Mouse (Mus musculus) heart, embryonic 13.5 days (tissue): Measurements from ENCODE around the gene Mipep. TPM values are rescaled to one million over a fixed set of nuclear protein-coding genes. Genes with fewer than 3 reads are reported as not detected.

Experiments used
- ATAC-seq: fragments of 200-750 bp; cut with Nextera tagmentation; 2 replicates; pipeline ENCODE4 v1.8.0; 2017; ENCODE audit warnings: moderate TSS enrichment; ENCODE audit not compliant: insufficient number of reproducible peaks, low FRiP score, low TSS enrichment; ENCODE audit errors: extremely low read depth
- H3K27ac ChIP-seq: fragments of 300-500 bp; sonication (generic); replicated peaks from 2 replicates; pipeline ENCODE4 v1.5.1; 2015; ENCODE audit warnings: moderate library complexity, mild to moderate bottlenecking, inconsistent platforms
- H3K27me3 ChIP-seq: fragments of 300-500 bp; sonication (generic); replicated peaks from 2 replicates; pipeline ENCODE4 v1.6.1; 2015; ENCODE audit warnings: mild to moderate bottlenecking, inconsistent platforms
- H3K36me3 ChIP-seq: fragments of 300-500 bp; sonication (generic); 2 replicates; pipeline ENCODE4 v1.6.1; 2015; ENCODE audit warnings: mild to moderate bottlenecking, inconsistent platforms
- H3K4me1 ChIP-seq: fragments of 300-500 bp; sonication (generic); 2 replicates; pipeline ENCODE4 v1.6.1; 2015; ENCODE audit warnings: inconsistent platforms
- H3K4me2 ChIP-seq: fragments of 300-500 bp; sonication (generic); 2 replicates; pipeline ENCODE4 v1.6.1; 2015; ENCODE audit warnings: inconsistent platforms, mild to moderate bottlenecking, moderate library complexity
- H3K4me3 ChIP-seq: fragments of 300-500 bp; sonication (generic); 2 replicates; pipeline ENCODE4 v1.5.1; 2015; ENCODE audit warnings: moderate library complexity, mild to moderate bottlenecking, inconsistent platforms
- H3K9ac ChIP-seq: fragments of 300-500 bp; sonication (generic); 2 replicates; pipeline ENCODE4 v1.6.1; 2015; ENCODE audit warnings: inconsistent platforms, mild to moderate bottlenecking, moderate library complexity
- H3K9me3 ChIP-seq: fragments of 300-500 bp; sonication (generic); 2 replicates; pipeline ENCODE4 v1.6.1; 2016; ENCODE audit warnings: inconsistent platforms
- WGBS: fragments of 180-500 bp; shearing (Covaris S2); methylation state at CpG from one replicate; pipeline ENCODE4 v1.1.7; 2015; ENCODE audit warnings: mixed read lengths; 5-methylcytosine and 5-hydroxymethylcytosine counted together
- polyA plus RNA-seq: library from polyadenylated mRNA; unstranded; fragments of >200 nt; fragmentation: Nextera tagmentation; extraction: Ambion mirVana; gene quantifications from 2 replicates; pipeline ENCODE4 v1.2.1, GENCODE M21; 2015

The Mipep gene
- polyA plus RNA-seq, 1 experiment from 2014 or later, result 24.5 TPM

GRCm38 (mm10) chr14:60802026-60802425 lies 17.7 kb downstream of the Mipep start:
- Histone ChIP-seq H3K4me2 (no peak overlapping the region), H3K27ac (no peak overlapping the region), H3K4me1 (peaks cover 9% of the 10 kb centered on the region; the same call in 1 of the 2 replicates), H3K9me3 (no peaks in the 10 kb centered on the region), H3K27me3 (no peaks in the 10 kb centered on the region), H3K4me3 (no peak overlapping the region), H3K9ac (no peak overlapping the region), H3K36me3 (peaks cover 59% of the 10 kb centered on the region)
- no peak for ATAC-seq
- 89% methylated on average over 13 of the region's 13 CpGs for WGBS

GRCm38 (mm10) chr14:60804978-60805377 lies 20.6 kb downstream of the Mipep start:
- 93% methylated on average over 9 of the region's 9 CpGs for WGBS
- no peaks in the 10 kb centered on the region for H3K9me3 ChIP-seq
- peaks cover 7% of the 10 kb centered on the region; the same call in 1 of the 2 replicates for H3K4me1 ChIP-seq
- no peak overlapping the region for H3K4me3 ChIP-seq
- no peak overlapping the region for H3K9ac ChIP-seq
- H3K27ac ChIP-seq, result no peak overlapping the region
- H3K27me3 ChIP-seq, result no peaks in the 10 kb centered on the region
- ATAC-seq, result no peak
- peaks cover 41% of the 10 kb centered on the region for H3K36me3 ChIP-seq
- H3K4me2 ChIP-seq, result no peak overlapping the region

- no peak overlapping the region for H3K9ac ChIP-seq
- peaks cover 40% of the 10 kb centered on the region for H3K36me3 ChIP-seq
- ATAC-seq, result no peak
- no peaks in the 10 kb centered on the region for H3K27me3 ChIP-seq
- peaks cover 6% of the 10 kb centered on the region; the same call in 1 of the 2 replicates for H3K4me1 ChIP-seq
- H3K4me2 ChIP-seq, result no peak overlapping the region
- H3K27ac ChIP-seq, result no peak overlapping the region
- no peak overlapping the region for H3K4me3 ChIP-seq
- 63% methylated on average over 1 of the region's 1 CpGs for WGBS
- no peaks in the 10 kb centered on the region for H3K9me3 ChIP-seq
These were observed 21.5 kb downstream of the Mipep start for GRCm38 (mm10) chr14:60805871-60806270.

- no peak overlapping the region for H3K4me3 ChIP-seq
- H3K4me1 ChIP-seq, result peaks cover 14% of the 10 kb centered on the region
- H3K27me3 ChIP-seq, result no peaks in the 10 kb centered on the region
- H3K4me2 ChIP-seq, result no peak overlapping the region
- H3K9ac ChIP-seq, result peak overlapping the region; percentile 47; the same call in 1 of the 2 replicates
- no peak overlapping the region for H3K27ac ChIP-seq
- H3K9me3 ChIP-seq, result no peaks in the 10 kb centered on the region
- ATAC-seq, result no peak
- peaks cover 35% of the 10 kb centered on the region for H3K36me3 ChIP-seq
- 35% methylated on average over 11 of the region's 11 CpGs for WGBS
These were observed 22.5 kb downstream of the Mipep start for GRCm38 (mm10) chr14:60806891-60807344.

GRCm38 (mm10) chr14:60809881-60810280 lies 25.5 kb downstream of the Mipep start:
- WGBS, result 83% methylated on average over 8 of the region's 8 CpGs
- no peak for ATAC-seq
- Histone ChIP-seq H3K27me3 (no peaks in the 10 kb centered on the region), H3K4me2 (no peak overlapping the region), H3K27ac (no peak overlapping the region), H3K9me3 (no peaks in the 10 kb centered on the region), H3K36me3 (peaks cover 27% of the 10 kb centered on the region), H3K4me1 (peaks cover 15% of the 10 kb centered on the region), H3K9ac (no peak overlapping the region), H3K4me3 (no peak overlapping the region)

GRCm38 (mm10) chr14:60811547-60811946 lies 27.2 kb downstream of the Mipep start:
- no peak overlapping the region for H3K9ac ChIP-seq
- no peak for ATAC-seq
- no peak overlapping the region for H3K4me2 ChIP-seq
- H3K4me3 ChIP-seq, result no peak overlapping the region
- peaks cover 12% of the 10 kb centered on the region for H3K4me1 ChIP-seq
- WGBS, result 49% methylated on average over 4 of the region's 4 CpGs
- H3K27me3 ChIP-seq, result no peaks in the 10 kb centered on the region
- H3K36me3 ChIP-seq, result peaks cover 32% of the 10 kb centered on the region
- H3K9me3 ChIP-seq, result no peaks in the 10 kb centered on the region
- 0 out of 2 replicates have a peak overlapping the region, but pooled peaks have one; percentile 7 for H3K27ac ChIP-seq

GRCm38 (mm10) chr14:60815098-60815497 lies 30.7 kb downstream of the Mipep start:
- Histone ChIP-seq H3K4me2 (no peak overlapping the region), H3K27ac (no peak overlapping the region), H3K9me3 (no peaks in the 10 kb centered on the region), H3K4me3 (no peak overlapping the region), H3K4me1 (peaks cover 23% of the 10 kb centered on the region), H3K27me3 (no peaks in the 10 kb centered on the region), H3K9ac (no peak overlapping the region), H3K36me3 (peaks cover 27% of the 10 kb centered on the region)
- 76% methylated on average over 5 of the region's 5 CpGs for WGBS
- ATAC-seq, result no peak

- Histone ChIP-seq H3K4me3 (no peak overlapping the region), H3K27me3 (no peaks in the 10 kb centered on the region), H3K27ac (peak overlapping the region; percentile 70), H3K9ac (no peak overlapping the region; the same call in 1 of the 2 replicates), H3K36me3 (peaks cover 19% of the 10 kb centered on the region), H3K9me3 (no peaks in the 10 kb centered on the region), H3K4me1 (peaks cover 14% of the 10 kb centered on the region), H3K4me2 (peak overlapping the region; percentile 11; the same call in 1 of the 2 replicates)
- no peak for ATAC-seq
- WGBS, result 45% methylated on average over 5 of the region's 5 CpGs
These were observed 33.7 kb downstream of the Mipep start for GRCm38 (mm10) chr14:60818045-60818444.

GRCm38 (mm10) chr14:60830096-60830495 lies 45.7 kb downstream of the Mipep start:
- Histone ChIP-seq H3K4me1 (no peaks in the 10 kb centered on the region), H3K4me3 (no peak overlapping the region), H3K9ac (no peak overlapping the region), H3K4me2 (no peak overlapping the region), H3K36me3 (peaks cover 44% of the 10 kb centered on the region), H3K27me3 (no peaks in the 10 kb centered on the region), H3K27ac (no peak overlapping the region), H3K9me3 (peaks cover 11% of the 10 kb centered on the region)
- 88% methylated on average over 2 of the region's 2 CpGs for WGBS
- ATAC-seq, result no peak

- ATAC-seq, result no peak
- H3K4me3 ChIP-seq, result no peak overlapping the region
- no peak overlapping the region for H3K9ac ChIP-seq
- H3K27me3 ChIP-seq, result peaks cover 14% of the 10 kb centered on the region; the same call in 1 of the 2 replicates
- peaks cover 31% of the 10 kb centered on the region for H3K36me3 ChIP-seq
- H3K4me2 ChIP-seq, result no peak overlapping the region
- 76% methylated on average over 6 of the region's 6 CpGs for WGBS
- H3K9me3 ChIP-seq, result peaks cover 5% of the 10 kb centered on the region
- no peak overlapping the region for H3K27ac ChIP-seq
- H3K4me1 ChIP-seq, result peaks cover 4% of the 10 kb centered on the region
These were observed 52.3 kb downstream of the Mipep start for GRCm38 (mm10) chr14:60836709-60837108.

GRCm38 (mm10) chr14:60839654-60840053 lies 55.3 kb downstream of the Mipep start:
- Histone ChIP-seq H3K4me1 (peaks cover 18% of the 10 kb centered on the region), H3K4me2 (no peak overlapping the region), H3K4me3 (no peak overlapping the region), H3K9me3 (no peaks in the 10 kb centered on the region), H3K27ac (no peak overlapping the region), H3K27me3 (peaks cover 27% of the 10 kb centered on the region; the same call in 1 of the 2 replicates), H3K9ac (no peak overlapping the region), H3K36me3 (peaks cover 16% of the 10 kb centered on the region)
- ATAC-seq, result no peak
- 61% methylated on average over 8 of the region's 8 CpGs for WGBS

GRCm38 (mm10) chr14:60841977-60842659 lies 57.7 kb downstream of the Mipep start:
- Histone ChIP-seq H3K4me1 (peaks cover 24% of the 10 kb centered on the region), H3K9me3 (no peaks in the 10 kb centered on the region), H3K27me3 (peaks cover 35% of the 10 kb centered on the region; the same call in 1 of the 2 replicates), H3K4me2 (no peak overlapping the region), H3K36me3 (peaks cover 22% of the 10 kb centered on the region), H3K4me3 (no peak overlapping the region), H3K9ac (no peak overlapping the region), H3K27ac (no peak overlapping the region)
- 51% methylated on average over 14 of the region's 14 CpGs for WGBS
- ATAC-seq, result no peak
